Mouse (Mus musculus) embryonic stem cell, embryonic (primary cell): ENCODE measurements around the gene Slc10a6.

Experiments
- CTCF ChIA-PET, 4 experiments: fragments of 300-600 bp in 2 of 4; fragments of 350-600 bp in 2 of 4; sonication (Branson Sonifier 250); formaldehyde crosslinking; loops; one replicate each; lab custom pipeline; 2022; ENCODE audit warnings: inconsistent platforms in 2 of 4; lab: Charles Lee
- POLR2A ChIA-PET, 4 experiments: fragments of 300-600 bp in 2 of 4; fragments of 350-600 bp in 2 of 4; sonication (Branson Sonifier 250); formaldehyde crosslinking; loops; one replicate each; lab custom pipeline; 2022; ENCODE audit warnings: antibody characterized with exemption in 4 of 4, inconsistent platforms in 1 of 4; lab: Charles Lee

Slc10a6 gene

DNA sequence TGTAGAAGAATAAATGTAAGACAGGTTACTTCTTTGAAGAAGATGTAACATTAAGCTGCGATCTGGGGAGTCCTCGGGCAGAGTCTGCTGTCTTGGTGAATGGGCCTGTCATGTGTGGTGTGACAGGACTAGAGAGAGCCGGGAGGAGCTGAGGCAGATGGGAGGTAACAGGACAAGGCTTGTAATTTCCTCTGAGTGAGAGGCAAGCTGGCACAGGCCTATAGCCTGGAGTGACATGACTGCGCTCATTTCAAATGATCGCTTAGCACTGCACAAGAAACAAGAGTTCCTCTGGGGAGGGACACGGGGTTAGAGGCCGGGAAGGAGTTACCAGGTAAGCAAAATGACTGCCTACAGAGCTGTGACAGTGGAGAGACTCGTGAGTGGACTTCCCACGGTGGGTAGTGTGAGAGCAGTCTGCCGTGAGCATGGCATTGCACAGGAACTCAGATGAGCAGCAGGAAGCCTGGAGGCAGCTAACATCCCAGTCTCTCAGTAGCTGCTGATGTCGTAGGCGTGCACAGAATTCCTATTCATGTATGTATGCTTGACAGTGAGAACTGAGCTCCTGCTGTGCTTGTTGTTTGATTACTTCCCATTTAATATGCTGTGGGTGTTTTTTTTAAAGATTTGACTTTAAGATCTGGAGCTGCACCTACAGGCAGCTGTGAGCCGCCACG, 32.6 kb downstream of the Slc10a6 start:
- ChIA-PET POLR2A (interaction anchor here in 2 of 4 experiments (0.6 to 1.5 kb wide), 4 partner anchors 9 to 1939 kb away, joined by 3 to 4 read pairs (median 4); no protein-coding TSS in a partner anchor), CTCF (interaction anchor here (0.6 to 5.7 kb wide), 4 partner anchors 9 to 516 kb away, joined by 3 to 23 read pairs (median 6); no protein-coding TSS in a partner anchor)

DNA sequence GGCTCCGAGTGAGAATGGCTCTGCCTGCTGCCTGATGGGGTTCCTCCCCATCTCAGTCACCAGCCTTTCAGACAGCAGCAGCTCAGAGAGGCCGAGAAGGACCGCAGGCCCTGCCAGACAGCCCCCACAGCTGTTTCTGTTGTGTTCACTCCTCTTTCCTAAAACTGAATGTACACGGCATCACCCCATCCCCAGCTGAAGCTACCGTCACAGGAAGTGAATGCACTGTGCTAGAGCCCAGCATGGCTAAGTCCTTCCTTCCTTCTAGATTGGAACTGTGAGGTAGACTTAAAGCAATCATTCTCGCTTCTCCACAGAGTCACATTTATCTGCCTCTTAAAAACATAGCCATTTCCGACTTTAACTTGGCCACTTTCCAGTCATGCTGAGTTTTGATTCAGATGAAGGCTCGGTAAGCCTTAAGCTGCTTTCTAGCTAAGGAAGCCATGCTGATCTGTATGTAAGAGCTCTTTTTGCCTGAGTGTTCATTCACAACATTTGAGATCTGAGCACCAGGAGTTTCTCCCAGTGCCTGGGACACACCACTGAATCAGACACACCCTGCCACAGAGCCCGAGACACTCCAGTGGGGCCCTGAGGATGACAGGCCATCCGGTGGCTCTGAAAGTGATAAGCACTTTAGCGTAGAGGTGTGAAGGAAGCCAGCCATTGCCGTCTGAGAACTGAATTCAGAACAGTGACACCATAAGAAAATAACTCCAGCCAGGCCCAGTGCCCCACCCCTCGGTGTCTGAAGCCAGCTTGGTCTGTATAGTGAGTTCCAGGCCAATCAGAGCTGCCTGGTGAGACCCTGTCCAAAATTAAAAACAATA, 33.6 kb downstream of the Slc10a6 start:
- ChIA-PET POLR2A (interaction anchor here in 2 of 4 experiments (0.7 kb wide), 2 partner anchors 8 to 178 kb away, joined by 3 read pairs; no protein-coding TSS in a partner anchor), CTCF (interaction anchor here in 3 of 4 experiments (0.6 to 5.7 kb wide), 6 partner anchors 8 to 637 kb away, joined by 3 to 23 read pairs (median 4); no protein-coding TSS in a partner anchor)

DNA sequence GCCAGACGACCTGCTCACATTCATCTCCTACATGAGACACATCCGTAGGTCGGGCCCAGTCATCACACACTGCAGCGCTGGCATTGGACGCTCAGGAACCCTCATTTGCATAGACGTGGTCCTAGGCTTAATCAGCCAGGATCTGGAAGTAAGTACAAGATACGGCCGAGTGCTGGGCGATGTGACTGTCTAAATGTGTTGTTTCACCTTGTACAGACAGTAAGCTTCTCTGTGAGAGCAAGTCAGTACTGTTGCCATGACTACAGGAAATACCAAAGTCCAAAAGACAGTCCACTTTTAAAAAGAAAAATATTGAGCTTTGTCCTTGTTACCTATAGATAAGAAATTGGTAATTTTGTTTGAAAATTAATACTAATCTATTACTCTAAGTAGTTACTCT, 35.6 kb downstream of the Slc10a6 start:
- CTCF ChIA-PET: no interaction called here

DNA sequence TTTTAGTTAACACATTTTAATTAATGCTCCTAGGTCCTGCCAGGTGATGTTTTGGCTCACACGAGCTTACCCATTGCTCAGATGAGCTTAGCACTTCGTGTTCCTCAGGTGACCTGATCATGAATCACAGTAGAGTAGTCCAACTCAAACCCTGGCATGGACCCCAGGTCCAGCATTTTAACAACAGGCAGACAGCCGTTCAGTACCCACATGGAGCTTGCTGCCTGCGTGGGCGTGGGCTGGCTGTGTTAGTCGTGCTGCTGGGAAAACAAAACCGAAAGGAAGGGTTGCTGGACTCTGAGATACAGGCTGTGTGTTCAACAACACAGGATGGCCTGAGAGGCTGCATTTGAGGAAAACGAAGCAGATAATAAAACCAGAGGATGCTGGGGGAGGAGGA, 36.5 kb downstream of the Slc10a6 start:
- ChIA-PET POLR2A (interaction anchor here in 2 of 4 experiments (1.2 to 1.4 kb wide), 3 partner anchors 12 to 335 kb away, joined by 3 to 7 read pairs (median 7); no protein-coding TSS in a partner anchor), CTCF (interaction anchor here in 1 of 4 experiments (1.1 kb wide), 1 partner anchor 61 kb away, joined by 4 read pairs; no protein-coding TSS in a partner anchor)

More for the DNA sequence above, 35.6 kb downstream of the Slc10a6 start:
- POLR2A ChIA-PET: no interaction called here

DNA sequence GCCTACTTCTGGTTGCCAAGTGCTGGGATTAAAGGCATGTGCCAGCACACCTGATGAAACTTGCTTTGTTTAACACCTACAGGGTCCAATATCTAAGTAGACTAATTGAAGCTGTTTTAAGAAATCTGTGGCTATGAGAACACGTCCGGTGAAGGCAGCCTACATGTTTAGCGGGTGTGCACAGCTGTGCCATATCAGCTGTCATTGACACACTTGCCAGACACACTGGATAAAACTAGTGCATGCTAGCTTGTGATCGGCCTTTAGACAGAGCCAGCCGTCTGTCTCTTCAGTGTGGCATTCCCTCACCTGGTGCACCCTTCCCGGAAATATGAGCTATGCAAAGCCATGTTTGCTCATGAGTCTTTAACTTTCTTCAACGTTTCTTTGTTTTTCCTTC, 37.4 kb downstream of the Slc10a6 start:
- ChIA-PET CTCF (interaction anchor here in 2 of 4 experiments (1.0 to 1.1 kb wide), 2 partner anchors 12 to 62 kb away, joined by 4 read pairs; no protein-coding TSS in a partner anchor), POLR2A (interaction anchor here in 2 of 4 experiments (1.2 to 1.4 kb wide), 3 partner anchors 11 to 335 kb away, joined by 3 to 7 read pairs (median 7); no protein-coding TSS in a partner anchor)

DNA sequence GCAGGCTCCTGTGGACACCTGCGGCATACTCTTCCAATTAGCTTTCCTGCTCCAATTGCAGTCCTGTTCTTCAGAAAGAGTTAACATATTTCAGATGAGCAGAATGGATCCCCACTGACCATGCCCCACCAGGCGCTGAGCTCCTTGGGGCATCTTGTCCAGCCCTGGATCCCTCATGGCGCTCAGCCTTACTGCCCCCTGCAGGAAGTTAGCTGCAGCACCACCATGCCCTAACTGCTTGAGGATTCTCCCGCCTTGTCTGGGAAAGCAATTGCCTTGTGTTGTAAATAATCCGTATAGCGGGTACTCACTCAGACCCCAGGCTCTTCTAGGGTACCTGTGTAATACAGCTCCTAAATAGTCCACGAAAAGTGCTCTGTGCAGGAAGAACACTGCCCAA, 42.0 kb downstream of the Slc10a6 start:
- POLR2A ChIA-PET: interaction anchor here in 3 of 4 experiments (0.6 to 1.6 kb wide), 9 partner anchors 9 to 517 kb away, joined by 3 to 6 read pairs (median 3); partner anchors contain the start of gene 1700016H13Rik (in 1 of the 3)
- CTCF ChIA-PET: interaction anchor here (0.6 to 2.3 kb wide), 56 partner anchors 8 to 1461 kb away, joined by 3 to 23 read pairs (median 4); partner anchors contain the start of genes 1700016H13Rik (in 2 of the 4) and Ptpn13 (in 2 of the 4)

DNA sequence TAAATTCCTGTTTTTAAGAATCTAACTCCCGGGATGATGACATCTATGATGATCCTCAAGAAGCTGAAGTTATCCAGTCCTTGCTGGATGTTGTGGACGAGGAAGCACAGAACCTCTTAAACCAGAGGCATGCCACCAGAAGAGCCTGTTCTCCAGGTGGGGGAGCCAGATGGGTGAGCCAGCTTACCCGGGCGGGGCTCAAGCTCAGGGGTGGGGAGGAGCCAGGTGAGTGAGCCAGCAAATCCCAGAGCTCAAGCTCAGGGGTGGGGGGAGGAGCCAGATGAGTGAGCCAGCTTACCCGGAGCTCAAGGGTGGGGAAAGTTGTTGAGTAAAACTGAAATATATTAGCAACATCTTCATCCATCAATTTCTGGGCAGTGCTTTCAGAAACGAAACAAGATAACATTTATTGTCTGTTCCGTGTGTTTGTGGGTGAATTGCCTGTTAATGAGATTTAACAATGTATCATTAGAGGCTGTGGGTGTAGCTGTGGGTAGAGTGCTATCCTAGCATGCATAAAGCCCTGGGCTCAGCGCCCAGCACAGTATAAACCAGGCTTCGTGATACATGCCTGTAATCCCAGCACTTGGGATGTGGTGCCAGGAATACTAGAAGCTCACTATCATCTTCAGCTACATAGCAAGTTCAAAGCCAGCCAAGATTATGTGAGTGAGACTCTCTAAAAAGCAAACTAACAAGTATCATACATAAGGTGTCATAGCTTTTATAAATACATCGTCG, 49.4 kb downstream of the Slc10a6 start:
- CTCF ChIA-PET: interaction anchor here in 3 of 4 experiments (0.5 to 1.8 kb wide), 12 partner anchors 7 to 1176 kb away, joined by 3 to 8 read pairs (median 3); partner anchors contain the start of gene 1700016H13Rik (in 1 of the 3)
- POLR2A ChIA-PET: interaction anchor here in 3 of 4 experiments (0.6 to 2.3 kb wide), 7 partner anchors 12 to 155 kb away, joined by 3 to 7 read pairs (median 4); partner anchors contain the start of gene Ptpn13 (in 1 of the 3)

DNA sequence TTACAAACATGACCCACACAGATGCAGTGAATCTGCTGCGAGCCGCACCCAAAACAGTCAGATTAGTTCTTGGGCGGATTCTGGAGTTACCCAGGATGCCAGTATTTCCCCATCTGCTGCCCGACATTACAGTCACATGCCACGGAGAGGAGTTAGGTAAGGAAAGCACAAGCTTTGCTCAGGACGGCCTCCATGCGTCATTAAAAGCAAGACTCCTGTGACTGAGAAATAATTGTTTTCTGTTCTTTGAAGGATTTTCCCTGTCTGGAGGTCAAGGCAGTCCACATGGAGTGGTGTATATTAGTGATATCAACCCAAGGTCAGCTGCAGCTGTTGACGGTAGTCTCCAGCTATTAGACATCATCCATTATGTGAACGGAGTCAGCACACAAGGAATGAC, 59.8 kb downstream of the Slc10a6 start:
- ChIA-PET CTCF (interaction anchor here in 2 of 4 experiments (0.8 to 1.0 kb wide), 2 partner anchors 18 kb away, joined by 3 read pairs; no protein-coding TSS in a partner anchor), POLR2A (no interaction called here)

DNA sequence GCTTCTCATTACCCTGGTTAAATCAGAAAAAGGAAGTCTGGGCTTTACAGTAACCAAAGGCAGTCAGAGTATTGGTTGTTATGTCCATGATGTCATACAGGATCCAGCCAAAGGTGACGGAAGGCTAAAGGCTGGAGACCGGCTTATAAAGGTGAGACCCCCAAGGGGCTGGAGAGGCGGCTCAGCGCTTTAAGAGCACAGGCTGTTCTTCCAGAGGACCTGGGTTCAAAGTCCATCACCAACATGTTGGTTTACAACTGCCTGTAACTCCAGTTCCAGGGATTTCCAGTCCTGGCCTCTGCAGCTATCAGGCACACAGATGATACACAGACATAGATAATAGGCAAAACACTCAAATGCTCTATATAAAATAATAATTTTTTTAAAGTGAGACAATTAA, 61.2 kb downstream of the Slc10a6 start:
- CTCF ChIA-PET: no interaction called here
- POLR2A ChIA-PET: no interaction called here

DNA sequence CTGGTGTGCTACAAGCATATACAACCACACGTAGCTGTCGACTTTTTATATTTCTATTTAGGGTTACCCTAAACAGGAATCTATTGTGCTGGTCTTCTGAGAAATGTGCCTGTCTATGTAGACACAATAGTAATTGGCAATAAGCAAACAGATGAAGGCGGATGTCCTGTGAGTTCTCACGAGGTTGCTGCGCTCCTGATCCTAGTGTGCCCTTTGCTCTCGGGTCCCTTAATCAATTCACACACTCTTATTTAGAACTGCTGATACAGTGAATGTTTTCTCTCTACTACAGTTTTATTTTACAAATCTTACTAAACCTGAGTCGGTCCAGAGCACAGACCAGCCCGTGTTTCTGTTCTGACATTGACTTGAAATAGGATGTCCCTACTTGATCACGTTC, 68.7 kb downstream of the Slc10a6 start:
- ChIA-PET POLR2A (no interaction called here), CTCF (no interaction called here)
